Mouse (Mus musculus): Measurements from ENCODE around the gene Mgmt. TPM values are rescaled to one million over a fixed set of nuclear protein-coding genes. Genes with fewer than 3 reads are reported as not detected.

Mgmt gene
- total and polyA plus RNA-seq, 3 experiments: not detected

DNA sequence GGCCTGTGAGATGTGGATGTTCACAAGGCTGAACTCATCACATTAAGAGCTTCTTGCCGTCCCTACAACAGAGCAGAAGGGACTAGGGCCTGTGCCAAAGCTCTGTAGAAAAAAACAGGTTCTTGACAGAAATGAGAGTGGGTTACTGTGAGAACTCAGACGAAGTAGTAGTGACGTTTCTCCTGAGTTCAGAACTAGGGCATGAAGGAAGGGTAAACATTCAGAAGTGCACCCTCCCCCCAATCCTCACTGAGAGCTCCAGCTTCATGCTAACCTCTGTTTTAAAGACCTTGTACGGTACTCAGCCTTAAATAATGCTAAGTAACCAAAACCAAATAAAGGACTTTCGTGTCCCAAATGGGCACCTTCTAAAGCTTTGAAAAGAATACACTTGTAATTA is 143.5 kb downstream of the Mgmt start:
- no peaks in the 10 kb centered on the region for H3K9me3 ChIP-seq (replicated peaks; ENCODE audit: insufficient read depth, low read length)

DNA sequence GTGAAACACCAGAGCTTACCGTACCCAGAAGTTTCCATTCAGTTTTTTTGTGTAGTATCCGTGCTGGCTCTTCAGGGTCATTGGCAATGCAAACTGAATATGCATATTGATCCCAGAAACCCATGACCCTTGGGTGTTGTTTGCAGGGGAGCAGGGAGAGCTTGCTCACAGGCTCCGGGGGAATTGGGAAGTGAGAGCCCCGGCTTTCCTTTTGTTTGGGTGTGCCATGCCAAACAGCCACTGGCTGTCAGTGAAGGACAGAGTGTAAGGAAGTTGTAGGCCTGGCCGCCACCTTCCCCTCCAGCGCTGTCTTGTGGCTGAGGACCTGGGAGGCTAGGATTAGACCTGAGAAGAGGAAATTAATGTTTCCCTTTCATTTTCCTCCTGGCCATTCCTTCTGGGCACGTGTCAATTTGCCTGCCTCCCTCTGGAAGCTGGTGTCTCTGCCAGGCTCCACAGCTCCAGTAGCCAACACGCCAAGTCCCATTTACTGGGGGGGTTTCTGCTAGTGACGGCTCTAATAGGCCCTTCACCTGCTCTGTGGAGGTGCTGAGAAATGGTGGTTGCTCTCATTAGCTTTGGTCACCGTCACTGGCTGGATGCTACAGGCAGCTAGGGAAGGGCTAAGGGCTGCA is 144.0 kb downstream of the Mgmt start:
- no peak for TF ChIP-seq USF2 (IDR thresholded peaks at IDR 0.05; ENCODE audit: borderline replicate concordance in 1 of 2, insufficient read depth in 1 of 2, low read depth in 1 of 2, low read length in 2 of 2)
- TF ChIP-seq ZC3H11A (IDR thresholded peaks at IDR 0.05; ENCODE audit: low read depth, low read length): no peak
- TF ChIP-seq TAL1 (IDR thresholded peaks at IDR 0.05; ENCODE audit: low read length): no peak
- TF ChIP-seq GABPA (IDR thresholded peaks at IDR 0.05; ENCODE audit: low read depth, low read length): no peak
- TF ChIP-seq MAZ (IDR thresholded peaks at IDR 0.05; ENCODE audit: low read depth, low read length): no peak
- no peak for TF ChIP-seq EP300 (IDR thresholded peaks at IDR 0.05; ENCODE audit: low read depth in 1 of 2, low read length in 2 of 2)
- Histone ChIP-seq H3K27ac (ENCODE audit: control insufficient read depth, low read depth, low read length) (no peak overlapping the region), H3K36me3 (ENCODE audit: control insufficient read depth in 1 of 2, insufficient read depth in 2 of 2, low read length in 2 of 2) (no peaks in the 10 kb centered on the region), H3K79me2 (ENCODE audit: control insufficient read depth, insufficient read depth, low read length, poor library complexity) (no peaks in the 10 kb centered on the region), H3K27me3 (ENCODE audit: control insufficient read depth in 1 of 2, insufficient read depth in 2 of 2, low read length in 2 of 2) (no peaks in the 10 kb centered on the region), H3K4me3 (ENCODE audit: control insufficient read depth in 1 of 2, insufficient read depth in 1 of 2, low read depth in 2 of 2, low read length in 2 of 2) (no peak overlapping the region), H3K4me1 (ENCODE audit: control insufficient read depth in 1 of 2, insufficient read depth in 2 of 2, low read length in 2 of 2) (no peaks in the 10 kb centered on the region), H3K9ac (ENCODE audit: control insufficient read depth, low read depth, low read length, poor library complexity, severe bottlenecking) (no peak overlapping the region), H3K9me3 (replicated peaks; ENCODE audit: insufficient read depth, low read length) (no peaks in the 10 kb centered on the region)
- DNase-seq (ENCODE audit: low read depth, low spot score): no peak

More for the DNA sequence above, 143.5 kb downstream of the Mgmt start:
- H3K4me1 ChIP-seq (ENCODE audit: control insufficient read depth in 1 of 2, insufficient read depth in 2 of 2, low read length in 2 of 2): no peaks in the 10 kb centered on the region
- no peak overlapping the region for H3K27ac ChIP-seq (ENCODE audit: control insufficient read depth, low read depth, low read length)
- no peak for DNase-seq (ENCODE audit: low read depth, low spot score)
- no peak overlapping the region for H3K4me3 ChIP-seq (ENCODE audit: control insufficient read depth in 1 of 2, insufficient read depth in 1 of 2, low read depth in 2 of 2, low read length in 2 of 2)
- H3K79me2 ChIP-seq (ENCODE audit: control insufficient read depth, insufficient read depth, low read length, poor library complexity): no peaks in the 10 kb centered on the region
- H3K9ac ChIP-seq (ENCODE audit: control insufficient read depth, low read depth, low read length, poor library complexity, severe bottlenecking): no peak overlapping the region
- no peaks in the 10 kb centered on the region for H3K27me3 ChIP-seq (ENCODE audit: control insufficient read depth in 1 of 2, insufficient read depth in 2 of 2, low read length in 2 of 2)
- no peaks in the 10 kb centered on the region for H3K36me3 ChIP-seq (ENCODE audit: control insufficient read depth in 1 of 2, insufficient read depth in 2 of 2, low read length in 2 of 2)
- TF ChIP-seq USF1 (IDR thresholded peaks at IDR 0.05; ENCODE audit: low read depth, low read length) (no peak), KAT2A (conservative IDR thresholded peaks at IDR 0.05; ENCODE audit: low read depth, low read length) (no peak), MAX (IDR thresholded peaks at IDR 0.05; ENCODE audit: low read length) (no peak), E2F4 (IDR thresholded peaks at IDR 0.05; ENCODE audit: borderline replicate concordance, low read depth, low read length) (no peak), JUND (IDR thresholded peaks at IDR 0.05; ENCODE audit: low read depth, low read length) (no peak), POLR2AphosphoS2 (IDR thresholded peaks at IDR 0.05; ENCODE audit: low read length) (no peak), NELFE (IDR thresholded peaks at IDR 0.05; ENCODE audit: low read depth, low read length) (no peak), TBP (IDR thresholded peaks at IDR 0.05; ENCODE audit: low read depth, low read length) (no peak), GATA1 (IDR thresholded peaks at IDR 0.05; ENCODE audit: low read depth, low read length) (no peak)

DNA sequence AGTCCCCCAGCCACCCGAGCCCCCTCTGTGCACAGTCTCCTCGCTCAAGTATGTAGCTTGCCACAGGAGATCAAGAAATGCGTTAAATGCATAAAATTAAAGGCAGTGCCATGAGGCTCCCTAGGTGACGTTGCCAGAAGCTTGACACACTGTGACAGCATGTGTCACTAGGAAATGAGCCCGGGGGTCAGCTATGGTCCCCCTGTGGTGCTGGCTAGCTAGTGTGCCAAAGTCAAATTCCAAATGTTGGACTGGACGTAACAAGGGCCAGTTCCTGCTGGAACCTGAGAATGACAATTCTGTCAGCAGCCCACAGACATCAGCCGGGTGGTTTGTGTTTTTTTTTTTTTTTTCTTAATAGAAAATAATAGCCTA is 144.5 kb downstream of the Mgmt start:
- DNase-seq (ENCODE audit: low read depth, low spot score): no peak
- Histone ChIP-seq H3K27me3 (ENCODE audit: control insufficient read depth in 1 of 2, insufficient read depth in 2 of 2, low read length in 2 of 2) (no peaks in the 10 kb centered on the region), H3K4me3 (ENCODE audit: control insufficient read depth in 1 of 2, insufficient read depth in 1 of 2, low read depth in 2 of 2, low read length in 2 of 2) (no peak overlapping the region), H3K36me3 (ENCODE audit: control insufficient read depth in 1 of 2, insufficient read depth in 2 of 2, low read length in 2 of 2) (no peaks in the 10 kb centered on the region), H3K27ac (ENCODE audit: control insufficient read depth, low read depth, low read length) (no peak overlapping the region), H3K79me2 (ENCODE audit: control insufficient read depth, insufficient read depth, low read length, poor library complexity) (no peaks in the 10 kb centered on the region), H3K9ac (ENCODE audit: control insufficient read depth, low read depth, low read length, poor library complexity, severe bottlenecking) (no peak overlapping the region), H3K4me1 (ENCODE audit: control insufficient read depth in 1 of 2, insufficient read depth in 2 of 2, low read length in 2 of 2) (no peaks in the 10 kb centered on the region), H3K9me3 (replicated peaks; ENCODE audit: insufficient read depth, low read length) (no peaks in the 10 kb centered on the region)
- TF ChIP-seq ZMIZ1 (IDR thresholded peaks at IDR 0.05; ENCODE audit: low read depth, low read length) (no peak), E2F4 (IDR thresholded peaks at IDR 0.05; ENCODE audit: borderline replicate concordance, low read depth, low read length) (no peak), USF1 (IDR thresholded peaks at IDR 0.05; ENCODE audit: low read depth, low read length) (no peak), NELFE (IDR thresholded peaks at IDR 0.05; ENCODE audit: low read depth, low read length) (no peak), USF2 (IDR thresholded peaks at IDR 0.05; ENCODE audit: borderline replicate concordance in 1 of 2, insufficient read depth in 1 of 2, low read depth in 1 of 2, low read length in 2 of 2) (no peak), MXI1 (IDR thresholded peaks at IDR 0.05; ENCODE audit: low read depth, low read length) (no peak), KAT2A (conservative IDR thresholded peaks at IDR 0.05; ENCODE audit: low read depth, low read length) (no peak), RAD21 (IDR thresholded peaks at IDR 0.05; ENCODE audit: low read depth, low read length) (no peak), ETS1 (IDR thresholded peaks at IDR 0.05; ENCODE audit: low read depth, low read length) (no peak), UBTF (IDR thresholded peaks at IDR 0.05; ENCODE audit: borderline replicate concordance, insufficient read depth, low read depth, low read length) (no peak), ZNF384 (IDR thresholded peaks at IDR 0.05; ENCODE audit: low read depth, low read length) (no peak), TBP (IDR thresholded peaks at IDR 0.05; ENCODE audit: low read depth, low read length) (no peak), RCOR1 (IDR thresholded peaks at IDR 0.05; ENCODE audit: low read depth, low read length) (no peak), MEF2A (IDR thresholded peaks at IDR 0.05; ENCODE audit: extremely low read depth, insufficient replicate concordance, low read depth, low read length, poor library complexity, severe bottlenecking) (no peak), POLR2AphosphoS5 (IDR thresholded peaks at IDR 0.05; ENCODE audit: borderline replicate concordance, low read depth, low read length) (no peak), ZC3H11A (IDR thresholded peaks at IDR 0.05; ENCODE audit: low read depth, low read length) (no peak), GABPA (IDR thresholded peaks at IDR 0.05; ENCODE audit: low read depth, low read length) (no peak), TAL1 (IDR thresholded peaks at IDR 0.05; ENCODE audit: low read length) (no peak)
